Mouse (Mus musculus) lung, embryonic 15.5 days (tissue): ENCODE data around the gene Rundc3a. TPM values are rescaled to one million over a fixed set of nuclear protein-coding genes. Genes with fewer than 3 reads are reported as not detected.

Source experiments
- ATAC-seq: fragments of 200-750 bp; cut with Nextera tagmentation; 2 replicates; pipeline ENCODE4 v1.8.0; 2017; ENCODE audit warnings: moderate number of reproducible peaks, borderline replicate concordance; ENCODE audit not compliant: low FRiP score, low TSS enrichment; ENCODE audit errors: extremely low read depth
- H3K27ac ChIP-seq: fragments of 300-500 bp; sonication (generic); 2 replicates; pipeline ENCODE4 v1.5.1; 2015; ENCODE audit warnings: moderate library complexity, mild to moderate bottlenecking, inconsistent platforms
- H3K27me3 ChIP-seq: fragments of 300-500 bp; sonication (generic); 2 replicates; pipeline ENCODE4 v1.6.1; 2015; ENCODE audit warnings: inconsistent platforms
- H3K36me3 ChIP-seq: fragments of 300-500 bp; sonication (generic); 2 replicates; pipeline ENCODE4 v1.6.1; 2015; ENCODE audit warnings: inconsistent platforms
- H3K4me1 ChIP-seq: fragments of 300-500 bp; sonication (generic); 2 replicates; pipeline ENCODE4 v1.6.1; 2015; ENCODE audit warnings: inconsistent platforms
- H3K4me2 ChIP-seq: fragments of 300-500 bp; sonication (generic); 2 replicates; pipeline ENCODE4 v1.6.1; 2015; ENCODE audit warnings: inconsistent platforms, mild to moderate bottlenecking, moderate library complexity
- H3K4me3 ChIP-seq: fragments of 300-500 bp; sonication (generic); 2 replicates; pipeline ENCODE4 v1.5.1; 2015; ENCODE audit warnings: mild to moderate bottlenecking, inconsistent platforms
- H3K9ac ChIP-seq: fragments of 300-500 bp; sonication (generic); 2 replicates; pipeline ENCODE4 v1.6.1; 2015; ENCODE audit warnings: inconsistent platforms
- H3K9me3 ChIP-seq: fragments of 300-500 bp; sonication (generic); 2 replicates; pipeline ENCODE4 v1.6.1; 2016; ENCODE audit warnings: inconsistent platforms
- WGBS: fragments of 180-500 bp; shearing (Covaris S2); methylation state at CpG from one replicate; pipeline ENCODE4 v1.1.7; 2015; 5-methylcytosine and 5-hydroxymethylcytosine counted together
- polyA plus RNA-seq: library from polyadenylated mRNA; unstranded; fragments of >200 nt; fragmentation: Nextera tagmentation; extraction: Ambion mirVana; gene quantifications from 2 replicates; pipeline ENCODE4 v1.2.1, GENCODE M21; 2015

The Rundc3a gene
- polyA plus RNA-seq, 1 experiment from 2014 or later = 2.0 TPM

- Histone ChIP-seq H3K9me3 (no peaks in the 10 kb centered on the region), H3K27me3 (peaks cover 69% of the 10 kb centered on the region), H3K27ac (no peak overlapping the region), H3K4me1 (peaks cover 35% of the 10 kb centered on the region), H3K36me3 (no peaks in the 10 kb centered on the region), H3K4me2 (no peak overlapping the region), H3K9ac (no peak overlapping the region), H3K4me3 (no peak overlapping the region)
- no peak for ATAC-seq
- 73% methylated on average over 7 of the region's 7 CpGs for WGBS
These were observed 3.5 kb downstream of the Rundc3a start for GRCm38 (mm10) chr11:102396671-102397141.

- Histone ChIP-seq H3K27me3 (peaks cover 75% of the 10 kb centered on the region), H3K36me3 (peaks cover 12% of the 10 kb centered on the region), H3K9ac (no peak overlapping the region), H3K4me2 (no peak overlapping the region), H3K4me3 (no peak overlapping the region), H3K4me1 (peaks cover 29% of the 10 kb centered on the region), H3K9me3 (no peaks in the 10 kb centered on the region), H3K27ac (no peak overlapping the region)
- 64% methylated on average over 20 of the region's 20 CpGs for WGBS
- no peak for ATAC-seq
These were observed 5.0 kb downstream of the Rundc3a start for GRCm38 (mm10) chr11:102398007-102398825.

- no peak for ATAC-seq
- Histone ChIP-seq H3K4me2 (peak overlapping the region; percentile 51), H3K4me3 (no peak overlapping the region), H3K36me3 (peaks cover 20% of the 10 kb centered on the region), H3K27me3 (peaks cover 75% of the 10 kb centered on the region), H3K9me3 (no peaks in the 10 kb centered on the region), H3K27ac (no peak overlapping the region), H3K9ac (no peak overlapping the region), H3K4me1 (peaks cover 20% of the 10 kb centered on the region)
- 14% methylated on average over 15 of the region's 15 CpGs for WGBS
These were observed 5.9 kb downstream of the Rundc3a start for GRCm38 (mm10) chr11:102399107-102399506.

GRCm38 (mm10) chr11:102399610-102400072 lies 6.4 kb downstream of the Rundc3a start:
- peak overlapping the region; percentile 24 for H3K4me3 ChIP-seq
- H3K27me3 ChIP-seq = peaks cover 75% of the 10 kb centered on the region
- H3K27ac ChIP-seq = no peak overlapping the region
- ATAC-seq = no peak
- H3K4me1 ChIP-seq = peaks cover 21% of the 10 kb centered on the region
- peak overlapping the region; percentile 51 for H3K4me2 ChIP-seq
- peaks cover 26% of the 10 kb centered on the region for H3K36me3 ChIP-seq
- H3K9me3 ChIP-seq = no peaks in the 10 kb centered on the region
- no peak overlapping the region for H3K9ac ChIP-seq
- WGBS = 1% methylated on average over 34 of the region's 34 CpGs

GRCm38 (mm10) chr11:102400513-102401084 lies 7.4 kb downstream of the Rundc3a start:
- Histone ChIP-seq H3K9me3 (no peaks in the 10 kb centered on the region), H3K4me2 (no peak overlapping the region), H3K27me3 (peaks cover 66% of the 10 kb centered on the region), H3K4me3 (no peak overlapping the region), H3K27ac (no peak overlapping the region), H3K9ac (no peak overlapping the region), H3K4me1 (peaks cover 30% of the 10 kb centered on the region), H3K36me3 (peaks cover 26% of the 10 kb centered on the region)
- ATAC-seq = no peak
- WGBS = 20% methylated on average over 12 of the region's 12 CpGs

GRCm38 (mm10) chr11:102401898-102402500 lies 8.8 kb downstream of the Rundc3a start:
- no peak for ATAC-seq
- Histone ChIP-seq H3K4me2 (no peak overlapping the region), H3K27ac (no peak overlapping the region), H3K4me3 (no peak overlapping the region), H3K36me3 (peaks cover 26% of the 10 kb centered on the region), H3K4me1 (peaks cover 43% of the 10 kb centered on the region), H3K27me3 (peaks cover 53% of the 10 kb centered on the region), H3K9ac (no peak overlapping the region), H3K9me3 (no peaks in the 10 kb centered on the region)
- WGBS = 60% methylated on average over 12 of the region's 12 CpGs

- Histone ChIP-seq H3K4me2 (no peak overlapping the region), H3K4me1 (peaks cover 43% of the 10 kb centered on the region), H3K9ac (no peak overlapping the region), H3K27me3 (peaks cover 37% of the 10 kb centered on the region), H3K36me3 (peaks cover 26% of the 10 kb centered on the region), H3K27ac (no peak overlapping the region), H3K9me3 (no peaks in the 10 kb centered on the region), H3K4me3 (no peak overlapping the region)
- WGBS = 93% methylated on average over 11 of the region's 11 CpGs
- no peak for ATAC-seq
These were observed 10.5 kb downstream of the Rundc3a start for GRCm38 (mm10) chr11:102403657-102404056.

- ATAC-seq = no peak
- Histone ChIP-seq H3K9me3 (no peaks in the 10 kb centered on the region), H3K27ac (no peak overlapping the region), H3K27me3 (peaks cover 30% of the 10 kb centered on the region), H3K4me2 (no peak overlapping the region), H3K4me3 (no peak overlapping the region), H3K9ac (no peak overlapping the region), H3K4me1 (peaks cover 41% of the 10 kb centered on the region), H3K36me3 (peaks cover 26% of the 10 kb centered on the region)
- 68% methylated on average over 18 of the region's 18 CpGs for WGBS
These were observed 11.2 kb downstream of the Rundc3a start for GRCm38 (mm10) chr11:102404161-102405010.

GRCm38 (mm10) chr11:102405544-102406285 lies 12.5 kb downstream of the Rundc3a start:
- peak overlapping the region; percentile 97 for H3K4me3 ChIP-seq
- 82% methylated on average over 11 of the region's 11 CpGs for WGBS
- ATAC-seq = no peak
- peak overlapping the region; percentile 87; the same call in 1 of the 2 replicates for H3K9ac ChIP-seq
- H3K9me3 ChIP-seq = no peaks in the 10 kb centered on the region
- H3K27ac ChIP-seq = no peak overlapping the region
- peaks cover 16% of the 10 kb centered on the region for H3K27me3 ChIP-seq
- H3K4me2 ChIP-seq = peak overlapping the region; percentile 82
- H3K4me1 ChIP-seq = peaks cover 38% of the 10 kb centered on the region
- peaks cover 26% of the 10 kb centered on the region for H3K36me3 ChIP-seq

- Histone ChIP-seq H3K4me3 (peak overlapping the region; percentile 97), H3K4me1 (peaks cover 44% of the 10 kb centered on the region), H3K27me3 (0 out of 2 replicates have a peak, but pooled peaks cover 9% of the 10 kb centered on the region), H3K9ac (peak overlapping the region; percentile 87), H3K27ac (no peak overlapping the region), H3K9me3 (no peaks in the 10 kb centered on the region), H3K36me3 (peaks cover 26% of the 10 kb centered on the region), H3K4me2 (peak overlapping the region; percentile 82)
- ATAC-seq = no peak
- 10% methylated on average over 3 of the region's 3 CpGs for WGBS
These were observed 13.2 kb downstream of the Rundc3a start for GRCm38 (mm10) chr11:102406401-102406800.
